Mouse (Mus musculus) megakaryocyte-erythroid progenitor cell, adult 5 weeks (primary cell): Measurements from ENCODE around the gene Olfr147. TPM values are rescaled to one million over a fixed set of nuclear protein-coding genes. Genes with fewer than 3 reads are reported as not detected.

Source experiments
- polyA plus RNA-seq: library from polyadenylated mRNA; stranded (reverse); fragments of >175 nt; gene quantifications from 2 replicates; pipeline ENCODE4 v1.2.3, GENCODE M21; 2012

Olfr147 gene
- polyA plus RNA-seq: not detected in 2 replicates

DNA sequence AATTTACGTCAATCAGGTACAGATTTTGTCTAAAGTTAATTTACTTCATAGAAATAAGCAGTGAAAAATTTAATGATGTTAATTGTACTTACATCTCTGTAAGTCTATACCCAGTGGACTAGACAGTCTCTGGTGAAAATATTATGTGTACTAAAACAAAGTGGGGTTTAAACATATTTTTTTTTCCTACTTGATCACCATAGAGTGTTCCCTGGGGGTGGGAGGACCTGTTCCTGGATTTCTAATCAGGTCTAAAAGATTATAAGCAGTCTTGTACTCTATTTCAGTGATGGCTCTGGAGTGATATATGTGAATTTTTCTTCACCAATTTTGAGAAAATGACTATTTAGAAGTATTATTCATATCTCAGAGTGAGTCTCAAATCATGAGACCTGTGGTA lies at the start of gene Olfr147:
Gene Olfr147 (plus strand): TSS at position 301 of the 400 bp plus-strand sequence.

DNA sequence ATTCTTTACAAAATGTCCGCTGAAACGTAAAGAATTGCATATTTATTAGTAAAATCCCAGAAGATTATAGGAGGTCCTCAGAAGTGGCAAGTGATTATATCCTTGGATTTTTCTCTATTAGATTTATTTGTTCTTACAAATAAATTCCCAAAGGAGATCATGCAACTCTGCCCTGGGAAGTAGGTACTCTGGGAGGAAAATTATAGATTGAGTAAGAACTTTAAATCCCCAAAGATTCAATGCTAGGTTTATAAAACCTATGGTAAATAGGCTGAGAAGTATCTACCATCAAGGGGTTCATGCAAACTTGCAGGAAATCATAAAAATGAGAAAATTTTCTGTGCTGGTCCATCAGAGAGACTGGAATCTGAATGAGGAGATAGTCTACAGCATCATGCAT lies 34.9 kb upstream of the Olfr147 start, which contains the start of gene Olfr250:
Gene Olfr250 (plus strand): TSS at position 301 of the 400 bp plus-strand sequence.

DNA sequence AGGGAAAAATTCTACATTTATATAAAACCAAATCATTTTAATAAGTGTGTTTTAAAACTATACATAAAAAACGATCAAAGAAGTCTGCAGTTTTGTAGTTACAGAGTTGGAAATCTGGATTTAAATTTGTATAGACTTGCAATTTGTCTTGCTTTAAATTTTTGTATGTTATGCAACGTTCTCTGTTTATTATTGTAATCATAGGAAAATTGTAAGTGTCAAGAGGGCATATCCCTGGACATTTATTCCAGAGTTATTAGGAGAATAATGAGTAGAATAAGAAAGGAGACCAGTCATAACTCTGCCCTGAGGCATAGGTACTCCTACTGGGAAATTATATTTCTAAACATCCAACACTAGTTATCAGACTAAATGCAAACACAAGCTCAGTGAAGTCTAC lies 24.7 kb upstream of the Olfr147 start, which contains the start of gene Olfr251:
Gene Olfr251 (plus strand): TSS at position 301 of the 400 bp plus-strand sequence.

DNA sequence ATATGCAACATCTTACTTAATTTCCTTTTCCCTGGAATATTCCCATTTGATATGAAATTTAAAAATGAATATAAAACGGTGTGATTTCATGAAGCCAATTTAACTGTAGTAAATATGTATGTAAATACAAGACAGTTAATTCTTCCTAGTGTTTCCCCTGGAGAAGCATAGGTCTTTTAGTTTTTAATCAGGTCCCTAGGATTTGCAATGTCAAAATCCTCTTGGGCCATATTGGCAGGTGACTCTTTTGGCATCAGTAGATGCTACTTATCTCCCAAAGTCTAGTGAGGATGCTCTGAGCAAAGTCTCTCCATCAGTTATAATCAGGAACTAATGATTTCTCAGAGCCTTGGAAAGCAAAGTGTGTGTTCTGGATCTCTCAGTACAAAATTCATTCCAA lies 27.7 kb downstream of the Olfr147 start, which contains the start of gene Olfr901:
Gene Olfr901 (plus strand): TSS at position 301 of the 400 bp plus-strand sequence.

DNA sequence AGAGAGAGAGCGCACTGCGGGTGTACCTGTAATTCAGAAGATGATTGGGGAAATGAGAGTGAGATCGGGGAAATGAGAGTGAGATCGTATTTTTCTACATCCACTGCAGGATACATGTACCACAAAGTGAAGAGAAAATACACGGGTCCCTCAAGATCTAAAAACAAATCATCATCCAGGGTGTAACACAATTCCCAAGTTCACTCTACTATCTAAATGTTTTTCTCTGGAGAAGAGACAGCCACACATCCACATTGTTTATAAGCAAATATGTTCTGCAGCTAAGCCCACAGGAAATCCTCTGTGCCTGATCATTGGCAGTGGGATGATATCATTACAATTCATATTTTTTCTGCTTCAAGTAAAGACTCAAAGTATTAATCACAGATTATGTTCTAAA lies 45.9 kb downstream of the Olfr147 start, which contains the start of gene Olfr902:
Gene Olfr902 (plus strand): TSS at position 301 of the 400 bp plus-strand sequence.

Other genes starting within 250 kb of the Olfr147 start
- gene Olfr891, start 220.9 kb upstream of the Olfr147 start, polyA plus RNA-seq: not detected in 2 replicates
- gene Olfr893, start 193.3 kb upstream of the Olfr147 start, polyA plus RNA-seq: not detected in 2 replicates
- not detected in 2 replicates for gene Olfr894, start 183.6 kb upstream of the Olfr147 start, polyA plus RNA-seq
- not detected in 2 replicates for gene Olfr143, start 148.9 kb upstream of the Olfr147 start, polyA plus RNA-seq
- gene Olfr895, start 133.8 kb upstream of the Olfr147 start, polyA plus RNA-seq: not detected in 2 replicates
- not detected in 2 replicates for gene Olfr896-ps1, start 110.6 kb upstream of the Olfr147 start, polyA plus RNA-seq
- gene Olfr25, start 72.6 kb upstream of the Olfr147 start, polyA plus RNA-seq: 0.02 TPM in 1 of 2 replicates, not detected in the other
- 0.03 and 0.04 TPM in 2 replicates for gene Olfr898, start 53.3 kb upstream of the Olfr147 start, polyA plus RNA-seq
- not detected in 2 replicates for gene Olfr250, start 34.8 kb upstream of the Olfr147 start, polyA plus RNA-seq
- not detected in 2 replicates for gene Olfr251, start 24.6 kb upstream of the Olfr147 start, polyA plus RNA-seq
- not detected in 2 replicates for gene Olfr901, start 27.8 kb downstream of the Olfr147 start, polyA plus RNA-seq
- not detected in 2 replicates for gene Olfr902, start 46.0 kb downstream of the Olfr147 start, polyA plus RNA-seq
- 0.02 TPM in 1 of 2 replicates, not detected in the other for gene Olfr904, start 61.4 kb downstream of the Olfr147 start, polyA plus RNA-seq
- gene Olfr905, start 69.4 kb downstream of the Olfr147 start, polyA plus RNA-seq: not detected in 2 replicates
- not detected in 2 replicates for gene Olfr906, start 85.4 kb downstream of the Olfr147 start, polyA plus RNA-seq
- not detected in 2 replicates for gene Olfr907, start 94.1 kb downstream of the Olfr147 start, polyA plus RNA-seq
- not detected in 2 replicates for gene Olfr911-ps1, start 119.9 kb downstream of the Olfr147 start, polyA plus RNA-seq
- gene Olfr910, start 136.2 kb downstream of the Olfr147 start, polyA plus RNA-seq: not detected in 2 replicates
- gene Olfr912, start 178.5 kb downstream of the Olfr147 start, polyA plus RNA-seq: not detected in 2 replicates
- gene Olfr913, start 191.1 kb downstream of the Olfr147 start, polyA plus RNA-seq: not detected in 2 replicates
- not detected in 2 replicates for gene Olfr914, start 203.4 kb downstream of the Olfr147 start, polyA plus RNA-seq